Mouse (Mus musculus): ENCODE measurements around the gene Tmem151a.

DNA sequence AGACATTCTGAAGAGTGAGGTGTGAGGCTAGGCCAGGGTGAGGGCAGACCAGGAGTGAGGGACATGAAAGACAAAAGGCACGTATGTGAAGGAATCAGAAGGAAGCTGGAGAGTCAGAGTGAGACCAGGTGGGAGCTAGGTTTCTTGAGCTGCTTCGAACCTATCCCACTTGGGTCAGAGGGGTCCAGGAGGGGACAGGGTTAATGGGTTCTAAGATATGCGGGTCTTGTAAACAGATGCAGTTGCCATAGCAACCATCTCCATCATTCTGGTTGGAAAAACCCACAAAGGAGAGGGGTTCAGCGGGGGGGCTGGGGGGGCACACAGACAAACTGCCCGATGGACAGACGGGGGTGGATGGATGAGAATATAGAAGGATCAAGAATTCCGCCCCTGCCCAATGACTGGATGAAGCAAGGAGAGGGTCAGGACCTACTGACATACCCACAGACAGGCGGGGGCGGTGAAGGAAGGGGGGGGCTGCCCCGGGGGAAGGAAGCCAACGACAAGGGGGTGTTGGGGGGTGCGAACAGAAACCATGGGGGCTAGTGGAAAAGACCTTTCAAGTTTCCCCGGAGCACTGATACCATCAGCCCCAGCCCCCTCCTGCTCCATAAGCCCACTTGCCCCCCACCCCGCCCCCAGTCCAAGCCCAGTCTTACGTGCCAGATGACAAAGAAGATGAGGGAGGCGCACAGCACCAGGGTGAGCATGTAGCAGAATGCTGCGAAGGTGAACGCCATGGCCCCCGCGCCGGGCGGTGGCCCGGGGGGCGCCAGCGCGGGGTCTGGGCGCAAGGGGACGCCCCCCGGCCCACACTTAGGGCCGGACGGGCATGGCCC, 12.4 kb upstream of the Tmem151a start:
- TF ChIP-seq CTCF (IDR thresholded peaks at IDR 0.05; ENCODE audit: low read depth, low read length) (no peak), POLR2A (IDR thresholded peaks at IDR 0.05; ENCODE audit: extremely low read depth, insufficient read depth, low read length) (no peak)
